8 mouse cellular contexts compared by ENCODE assay signal in genomic region chr8:114081049-114081756, GRCm38 (mm10). TPM values are rescaled to one million over a fixed set of nuclear protein-coding genes. Genes with fewer than 3 reads are reported as not detected.
DNase-seq lines count a peak whose midpoint lies in the region; ATAC-seq and TF ChIP-seq lines count a peak whose summit lies in the region.
"Had no signal": no experiment of that assay in that cellular context is flagged by ENCODE, and none has a peak within 500 bp of the region (broad histone marks: within the 10 kb centered on the region; RNA-seq: fewer than 3 reads in every experiment).

No protein-coding gene starts in this region.

- DNase-seq in ZHBTc4 (ENCODE audit: low read depth, low spot score), result peak; percentile 70
- DNase-seq in heart, postnatal 10 days, result peak; percentile 32 to 68
- DNase-seq in kidney, postnatal 14 days, result peak; percentile 48
- DNase-seq in lung, embryonic 14.5 days, result peak; percentile 69
- DNase-seq in ovary, postnatal 14 days (ENCODE audit: low spot score), result peak; percentile 43

- intact Hi-C loops in heart, postnatal 10 days (cut with DNase I), result loop anchor here (1.0 kb wide), 1 partner anchor 288 kb away; no protein-coding TSS in a partner anchor

- TF ChIP-seq POLR2A in cortical plate, adult 2 months (IDR thresholded peaks at IDR 0.05; ENCODE audit: extremely low read depth, insufficient read depth, low read length), result no peak

- no peaks in the 10 kb centered on the region for H3K9me3 ChIP-seq in E14TG2a.4 (ENCODE audit: low read length)
- H3K9me3 ChIP-seq in lung, embryonic 14.5 days (ENCODE audit: low read depth, low read length), result no peaks in the 10 kb centered on the region
- H3K9me3 ChIP-seq: stomach, embryonic 15.5 days had no signal

- H3K4me1 ChIP-seq in E14TG2a.4 (replicated peaks; ENCODE audit: low read depth, low read length), result no peaks in the 10 kb centered on the region
- no peaks in the 10 kb centered on the region for H3K4me1 ChIP-seq in cortical plate, adult 2 months (ENCODE audit: control insufficient read depth, insufficient read depth, low read length)
- no peaks in the 10 kb centered on the region for H3K4me1 ChIP-seq in lung, embryonic 14.5 days (ENCODE audit: insufficient read depth)
- H3K4me1 ChIP-seq: stomach, embryonic 15.5 days had no signal

- H3K4me2 ChIP-seq in lung, embryonic 14.5 days, result no peak overlapping the region
- H3K4me2 ChIP-seq: stomach, embryonic 15.5 days had no signal

- peak; percentile 52 for TF ChIP-seq CTCF in E14TG2a.4 (conservative IDR thresholded peaks at IDR 0.05; ENCODE audit: low read length)
- TF ChIP-seq CTCF in cortical plate, adult 2 months (IDR thresholded peaks at IDR 0.05; ENCODE audit: extremely low read depth, insufficient read depth, low read length), result peak; percentile 82
- TF ChIP-seq CTCF in lung, embryonic 14.5 days (IDR thresholded peaks at IDR 0.05; ENCODE audit: low read depth), result peak; percentile 87

- ATAC-seq in lung, embryonic 14.5 days (ENCODE audit: insufficient read depth), result 0 out of 2 replicates have a peak, but pooled peaks have one; percentile 35

- no peaks in the 10 kb centered on the region for H3K36me3 ChIP-seq in E14TG2a.4 (ENCODE audit: insufficient read depth, low read length)
- H3K36me3 ChIP-seq in lung, embryonic 14.5 days (ENCODE audit: insufficient read depth), result no peaks in the 10 kb centered on the region
- H3K36me3 ChIP-seq: stomach, embryonic 15.5 days had no signal

- H3K9ac ChIP-seq in lung, embryonic 14.5 days, result no peak overlapping the region
- H3K9ac ChIP-seq: stomach, embryonic 15.5 days had no signal

- no peak overlapping the region for H3K27ac ChIP-seq in cortical plate, adult 2 months (ENCODE audit: insufficient read depth, low read length)
- H3K27ac ChIP-seq in lung, embryonic 14.5 days (ENCODE audit: low read depth), result no peak overlapping the region
- H3K27ac ChIP-seq: stomach, embryonic 15.5 days had no signal

- H3K4me3 ChIP-seq in E14TG2a.4 (replicated peaks; ENCODE audit: low read length), result no peak overlapping the region
- H3K4me3 ChIP-seq in cortical plate, adult 2 months (ENCODE audit: insufficient read depth, low read length), result no peak overlapping the region
- no peak overlapping the region for H3K4me3 ChIP-seq in lung, embryonic 14.5 days (ENCODE audit: low read depth, low read length)
- H3K4me3 ChIP-seq: stomach, embryonic 15.5 days had no signal

- 13% methylated on average over 10 of the region's 10 CpGs for WGBS in lung, embryonic 14.5 days

- no peaks in the 10 kb centered on the region for H3K27me3 ChIP-seq in E14TG2a.4 (ENCODE audit: insufficient read depth, low read length)
- H3K27me3 ChIP-seq in lung, embryonic 14.5 days (ENCODE audit: insufficient read depth, low read length), result no peaks in the 10 kb centered on the region
- H3K27me3 ChIP-seq: stomach, embryonic 15.5 days had no signal

RNA-seq across cellular contexts. Expression of gene Nudt7, which starts 52.2 kb away (rescaled TPM):
- 8.4 and 9.6 TPM in 2 replicates for polyA plus RNA-seq in cortical plate, adult 2 months (2012; rRNA removed)
- 10 to 100 TPM; 58.9 to 62.5 TPM for total RNA-seq in heart, postnatal 10 days (2021)
- 13.6 and 17.0 TPM in 2 replicates for polyA plus RNA-seq in lung, embryonic 14.5 days (2014; fragmentation: Nextera tagmentation; extraction: Ambion mirVana)
